In the genomic region with DNA sequence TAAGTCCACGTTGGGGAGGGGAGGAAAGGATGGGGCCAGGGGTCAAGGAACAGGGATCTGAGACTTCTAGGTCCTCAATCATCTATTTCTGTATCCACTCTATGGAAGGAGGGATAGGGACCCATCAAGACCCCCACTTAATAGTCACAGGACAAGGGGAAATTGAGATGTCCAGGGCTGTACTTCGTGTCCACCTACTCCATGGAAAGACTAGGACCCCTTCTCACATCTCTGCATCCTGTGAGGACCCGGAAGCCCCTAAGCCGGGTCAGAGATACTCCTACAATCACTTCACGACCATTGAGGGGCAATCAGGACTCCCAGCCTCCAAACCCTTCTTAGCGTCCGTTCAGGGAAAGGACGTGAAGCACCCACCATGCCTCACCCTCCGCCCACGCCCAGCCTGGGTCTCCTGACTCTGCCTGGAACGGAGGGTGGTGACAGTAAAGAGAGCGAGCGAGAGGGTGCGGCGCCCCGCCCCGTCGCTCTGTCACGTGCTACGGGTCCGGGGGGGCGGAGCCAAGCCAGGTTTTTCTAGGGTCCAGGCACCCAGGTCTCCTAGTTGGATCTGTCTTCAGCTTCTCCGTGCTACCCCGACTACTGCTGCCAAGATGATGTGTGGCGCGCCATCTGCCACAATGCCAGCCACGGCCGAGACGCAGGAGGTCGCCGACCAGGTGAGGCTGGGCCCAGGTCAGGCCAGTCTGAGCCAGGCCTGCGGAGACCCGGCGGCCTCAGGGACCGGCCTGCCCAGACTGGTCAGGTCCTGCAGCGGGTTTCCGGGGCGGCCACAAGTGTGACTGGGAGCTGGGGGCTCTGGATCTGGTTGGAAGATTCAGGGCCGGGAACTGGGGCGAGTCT, we compare ENCODE assay signal across 8 mouse cellular contexts. TPM values are rescaled to one million over a fixed set of nuclear protein-coding genes. Genes with fewer than 3 reads are reported as not detected.
A peak's percentile ranks its signal among the peaks of the same experiment; 100 is the strongest.
DNase-seq lines count a peak whose midpoint lies in the region; ATAC-seq and TF ChIP-seq lines count a peak whose summit lies in the region.

Gene Cstb, plus strand, starts transcription at position 489 of the 861 bp plus-strand sequence.

- H3K27me3 ChIP-seq in CH12.LX (replicated peaks) = no peaks in the 10 kb centered on the region
- H3K27me3 ChIP-seq in forebrain, embryonic 11.5 days (ENCODE audit: control insufficient read depth, insufficient read depth, low read length) = no peaks in the 10 kb centered on the region
- H3K27me3 ChIP-seq in heart, embryonic 15.5 days = no peaks in the 10 kb centered on the region
- no peaks in the 10 kb centered on the region for H3K27me3 ChIP-seq in liver, embryonic 13.5 days
- H3K27me3 ChIP-seq in stomach, embryonic 14.5 days (ENCODE audit: control insufficient read depth, insufficient read depth, low read length) = no peaks in the 10 kb centered on the region

- TF ChIP-seq CTCF in CH12.LX (conservative IDR thresholded peaks at IDR 0.05 in 1 of 2, IDR thresholded peaks at IDR 0.05 in 1 of 2; ENCODE audit: low read depth in 2 of 2, low read length in 2 of 2) = no peak

- peak within 1 kb of the TSS; percentile 71 to 95 (median 80) for H3K4me3 ChIP-seq in CH12.LX (replicated peaks in 1 of 3; ENCODE audit: low read depth in 2 of 3, low read length in 2 of 3, poor library complexity in 1 of 3)
- H3K4me3 ChIP-seq in forebrain, embryonic 11.5 days (ENCODE audit: low read depth, low read length) = peak within 1 kb of the TSS; percentile 74
- H3K4me3 ChIP-seq in heart, embryonic 15.5 days = peak within 1 kb of the TSS; percentile 78
- peak within 1 kb of the TSS; percentile 71 for H3K4me3 ChIP-seq in liver, embryonic 13.5 days (replicated peaks)
- peak within 1 kb of the TSS; percentile 75 for H3K4me3 ChIP-seq in stomach, embryonic 14.5 days (ENCODE audit: low read depth, low read length)

- dilution Hi-C loops in CH12.LX (cut with MboI; ENCODE audit: extremely low pct_ligation_motif_present, extremely low pct_unique_long_range_greater_than_20kb, low sequenced_read_pairs) = no loop called here

- peak; percentile 91 for ATAC-seq in forebrain, embryonic 11.5 days (replicated peaks; ENCODE audit: low FRiP score)
- ATAC-seq in heart, embryonic 15.5 days (replicated peaks; ENCODE audit: insufficient number of reproducible peaks, insufficient read depth, low FRiP score, low read depth) = peak; percentile 93
- peak; percentile 89 for ATAC-seq in liver, embryonic 13.5 days (ENCODE audit: low read depth)
- ATAC-seq in stomach, embryonic 14.5 days (ENCODE audit: insufficient number of reproducible peaks, insufficient read depth, low FRiP score, low read depth) = peak; percentile 91

- no peaks in the 10 kb centered on the region for H3K79me2 ChIP-seq in CH12.LX (replicated peaks; ENCODE audit: control insufficient read depth, extremely low read depth, insufficient read depth, poor library complexity, severe bottlenecking)

- H3K27ac ChIP-seq in CH12.LX (ENCODE audit: insufficient read depth, low read depth) = no peak within 1 kb of the TSS; the same call in 1 of the 2 replicates
- H3K27ac ChIP-seq in forebrain, embryonic 11.5 days (ENCODE audit: low read depth, low read length) = no peak within 1 kb of the TSS
- peak within 1 kb of the TSS; percentile 71 for H3K27ac ChIP-seq in heart, embryonic 15.5 days
- peak within 1 kb of the TSS; percentile 72; the same call in 1 of the 2 replicates for H3K27ac ChIP-seq in liver, embryonic 13.5 days
- peak within 1 kb of the TSS; percentile 86 for H3K27ac ChIP-seq in stomach, embryonic 14.5 days (ENCODE audit: low read length)

- TF ChIP-seq POLR2A in CH12.LX (IDR thresholded peaks at IDR 0.05; ENCODE audit: low read depth, low read length) = peak; percentile 90

- H3K4me1 ChIP-seq in CH12.LX (ENCODE audit: control insufficient read depth in 1 of 2, insufficient read depth in 2 of 2) = peaks cover 17 to 74% of the 10 kb centered on the region in 2 experiments
- 0 out of 2 replicates have a peak, but pooled peaks cover 3% of the 10 kb centered on the region for H3K4me1 ChIP-seq in forebrain, embryonic 11.5 days (replicated peaks; ENCODE audit: control insufficient read depth, insufficient read depth, low read length)
- H3K4me1 ChIP-seq in heart, embryonic 15.5 days (replicated peaks) = peaks cover 6% of the 10 kb centered on the region
- H3K4me1 ChIP-seq in liver, embryonic 13.5 days (replicated peaks) = peaks cover 34% of the 10 kb centered on the region
- H3K4me1 ChIP-seq in stomach, embryonic 14.5 days (ENCODE audit: control insufficient read depth, insufficient read depth, low read length) = no peaks in the 10 kb centered on the region; the same call in 1 of the 2 replicates

- TF ChIP-seq EP300 in CH12.LX (IDR thresholded peaks at IDR 0.05; ENCODE audit: low read length) = no peak

- H3K9me3 ChIP-seq in CH12.LX (replicated peaks; ENCODE audit: low read length) = no peaks in the 10 kb centered on the region
- H3K9me3 ChIP-seq in forebrain, embryonic 11.5 days (ENCODE audit: control insufficient read depth, low read length) = no peaks in the 10 kb centered on the region
- no peaks in the 10 kb centered on the region for H3K9me3 ChIP-seq in heart, embryonic 15.5 days (replicated peaks)
- H3K9me3 ChIP-seq in liver, embryonic 13.5 days (replicated peaks) = no peaks in the 10 kb centered on the region
- no peaks in the 10 kb centered on the region for H3K9me3 ChIP-seq in stomach, embryonic 14.5 days (ENCODE audit: control insufficient read depth, low read depth, low read length)

- peak within 1 kb of the TSS; percentile 58 for H3K4me2 ChIP-seq in CH12.LX (ENCODE audit: insufficient read depth, low read depth, poor library complexity, severe bottlenecking)
- peak within 1 kb of the TSS; percentile 81 for H3K4me2 ChIP-seq in forebrain, embryonic 11.5 days (ENCODE audit: low read depth, low read length, severe bottlenecking)
- peak within 1 kb of the TSS; percentile 87 for H3K4me2 ChIP-seq in heart, embryonic 15.5 days
- peak within 1 kb of the TSS; percentile 88 for H3K4me2 ChIP-seq in liver, embryonic 13.5 days
- peak within 1 kb of the TSS; percentile 66 for H3K4me2 ChIP-seq in stomach, embryonic 14.5 days (replicated peaks; ENCODE audit: low read depth, low read length)

- WGBS in forebrain, embryonic 11.5 days = 1% methylated on average over 40 of the region's 40 CpGs
- WGBS in heart, embryonic 15.5 days = 2% methylated on average over 40 of the region's 40 CpGs
- WGBS in liver, embryonic 13.5 days (ENCODE audit: insufficient replicate concordance) = 1% methylated on average over 40 of the region's 40 CpGs
- WGBS in stomach, embryonic 14.5 days = 1% methylated on average over 40 of the region's 40 CpGs

- no peak for TF ChIP-seq RAD21 in CH12.LX (IDR thresholded peaks at IDR 0.05; ENCODE audit: low read depth, low read length)

- peak within 1 kb of the TSS; percentile 44 for H3K9ac ChIP-seq in CH12.LX (ENCODE audit: insufficient read depth, low read depth)
- peak within 1 kb of the TSS; percentile 79 for H3K9ac ChIP-seq in forebrain, embryonic 11.5 days (ENCODE audit: low read length)
- peak within 1 kb of the TSS; percentile 78 for H3K9ac ChIP-seq in heart, embryonic 15.5 days
- H3K9ac ChIP-seq in liver, embryonic 13.5 days = peak within 1 kb of the TSS; percentile 82
- peak within 1 kb of the TSS; percentile 72 for H3K9ac ChIP-seq in stomach, embryonic 14.5 days (replicated peaks; ENCODE audit: low read depth, low read length)

- DNase-seq in CH12.LX (ENCODE audit: extremely low read depth) = peak; percentile 83
- DNase-seq in c-Kit-positive CD71-positive TER-119-negative erythroid progenitor cells, embryonic 14.5 days (ENCODE audit: low read depth) = peak; percentile 78
- peak; percentile 88 for DNase-seq in forebrain, embryonic 11.5 days (ENCODE audit: low spot score)
- DNase-seq in kidney, postnatal 25 days = peak; percentile 90 to 92
- DNase-seq in liver, embryonic 13.5 days = peak; percentile 81
- peak; percentile 71 to 86 for DNase-seq in natural killer cell, adult 2 months (ENCODE audit: low spot score in 2 of 2)

- in situ Hi-C loops in CH12.LX (cut with MboI; ENCODE audit: low pct_ligation_motif_present, low pct_unique_long_range_greater_than_20kb, low sequenced_read_pairs) = no loop called here

- peaks cover 18 to 25% of the 10 kb centered on the region in 2 experiments for H3K36me3 ChIP-seq in CH12.LX (replicated peaks in 1 of 2; ENCODE audit: control insufficient read depth in 1 of 2, insufficient read depth in 1 of 2, low read length in 1 of 2)
- no peaks in the 10 kb centered on the region; the same call in 1 of the 2 replicates for H3K36me3 ChIP-seq in forebrain, embryonic 11.5 days (ENCODE audit: control insufficient read depth, insufficient read depth, low read length)
- H3K36me3 ChIP-seq in heart, embryonic 15.5 days = peaks cover 13% of the 10 kb centered on the region
- H3K36me3 ChIP-seq in liver, embryonic 13.5 days = peaks cover 20% of the 10 kb centered on the region
- peaks cover 23% of the 10 kb centered on the region for H3K36me3 ChIP-seq in stomach, embryonic 14.5 days (ENCODE audit: control insufficient read depth, insufficient read depth, low read length)

TF ChIP-seq in CH12.LX, 34 proteins besides CTCF, POLR2A, EP300 and RAD21 (continues in another document):
- TF ChIP-seq SIN3A (IDR thresholded peaks at IDR 0.05; ENCODE audit: low read length) (peak; percentile 58; the same call in 1 of the 2 replicates), TCF12 (IDR thresholded peaks at IDR 0.05; ENCODE audit: low read depth, low read length) (peak; percentile 84), ZNF384 (IDR thresholded peaks at IDR 0.05; ENCODE audit: low read depth, low read length) (no peak), IRF4 (IDR thresholded peaks at IDR 0.05; ENCODE audit: low read depth, low read length) (no peak), MAX (IDR thresholded peaks at IDR 0.05; ENCODE audit: low read length) (peak; percentile 69), MAZ (IDR thresholded peaks at IDR 0.05; ENCODE audit: low read depth, low read length) (peak; percentile 36; the same call in 1 of the 2 replicates), ZMIZ1 (IDR thresholded peaks at IDR 0.05; ENCODE audit: low read depth, low read length) (peak; percentile 42; the same call in 1 of the 2 replicates), NRF1 (IDR thresholded peaks at IDR 0.05; ENCODE audit: low read depth, low read length) (no peak), JUN (IDR thresholded peaks at IDR 0.05; ENCODE audit: insufficient read depth, low read depth, low read length) (no peak), MYC (IDR thresholded peaks at IDR 0.05; ENCODE audit: low read depth, low read length) (0 out of 2 replicates have a peak, but pooled peaks have one; percentile 33), RCOR1 (conservative IDR thresholded peaks at IDR 0.05; ENCODE audit: low read depth, low read length) (no peak)

RNA-seq across cellular contexts. Expression of gene Cstb, which starts in this region (rescaled TPM):
- 124 and 139 TPM in 2 replicates for total RNA-seq in CH12.LX (2012; rRNA removed)
- total RNA-seq in CH12.LX (2014; rRNA removed) = 226 and 239 TPM in 2 replicates
- 194 and 206 TPM in 2 replicates for polyA plus RNA-seq in CH12.LX (2012; ENCODE audit: insufficient read length, low read depth)
- 104 and 112 TPM in 2 replicates for polyA plus RNA-seq in forebrain, embryonic 11.5 days (2014; fragmentation: Nextera tagmentation; extraction: Ambion mirVana)
- 114 and 160 TPM in 2 replicates for polyA plus RNA-seq in heart, embryonic 15.5 days (2015; fragmentation: Nextera tagmentation; extraction: Ambion mirVana)
- polyA plus RNA-seq in liver, embryonic 13.5 days (2015; fragmentation: Nextera tagmentation; extraction: Ambion mirVana) = 97.6 and 107 TPM in 2 replicates
- polyA plus RNA-seq in stomach, embryonic 14.5 days (2014; fragmentation: Nextera tagmentation; extraction: Ambion mirVana) = 419 and 443 TPM in 2 replicates

Comparison
In these comparisons a context has a peak if more than half of its experiments do, and no peak if none do; other contexts are left out.
1. H3K27ac ChIP-seq: peak in heart, embryonic 15.5 days (single experiment), liver, embryonic 13.5 days (single experiment) and stomach, embryonic 14.5 days (single experiment); none in CH12.LX (single experiment) and forebrain, embryonic 11.5 days (single experiment).
2. Peak in every context shown above with its lines, with median percentiles within 50 percentile points of each other: DNase-seq, H3K4me2 ChIP-seq, H3K4me3 ChIP-seq, H3K9ac ChIP-seq and ATAC-seq.